Mouse (Mus musculus): ENCODE results near the gene Osbp2.

Osbp2 gene

GRCm38 (mm10) chr11:3823378-3823777 is 40.3 kb downstream of the Osbp2 start:
- DNase-seq (ENCODE audit: low read depth, low spot score): peak; percentile 54

- no peak for DNase-seq (ENCODE audit: low read depth, low spot score)
Measured at GRCm38 (mm10) chr11:3817986-3818758, 45.5 kb downstream of the Osbp2 start.

GRCm38 (mm10) chr11:3815951-3816350 is 47.8 kb downstream of the Osbp2 start:
- DNase-seq (ENCODE audit: low read depth, low spot score): no peak

GRCm38 (mm10) chr11:3813340-3813739 is 50.4 kb downstream of the Osbp2 start:
- no peak for DNase-seq (ENCODE audit: low read depth, low spot score)

GRCm38 (mm10) chr11:3808162-3808561 is 55.5 kb downstream of the Osbp2 start:
- no peak for DNase-seq (ENCODE audit: low read depth, low spot score)

- no peak for DNase-seq (ENCODE audit: low read depth, low spot score)
Measured at GRCm38 (mm10) chr11:3805362-3805761, 58.3 kb downstream of the Osbp2 start.

GRCm38 (mm10) chr11:3804639-3805038 is 59.1 kb downstream of the Osbp2 start:
- no peak for DNase-seq (ENCODE audit: low read depth, low spot score)

- DNase-seq (ENCODE audit: low read depth, low spot score): no peak
Measured at GRCm38 (mm10) chr11:3802057-3802456, 61.6 kb downstream of the Osbp2 start.

GRCm38 (mm10) chr11:3797631-3798215 is 66.0 kb downstream of the Osbp2 start:
- DNase-seq (ENCODE audit: low read depth, low spot score): peak; percentile 88

GRCm38 (mm10) chr11:3790736-3791135 is 73.0 kb downstream of the Osbp2 start:
- no peak for DNase-seq (ENCODE audit: low read depth, low spot score)

GRCm38 (mm10) chr11:3789919-3790318 is 73.8 kb downstream of the Osbp2 start:
- DNase-seq (ENCODE audit: low read depth, low spot score): no peak

- peak; percentile 65 for DNase-seq (ENCODE audit: low read depth, low spot score)
Measured at GRCm38 (mm10) chr11:3786564-3786963, 77.1 kb downstream of the Osbp2 start.

GRCm38 (mm10) chr11:3775263-3775644 is 88.4 kb downstream of the Osbp2 start:
- DNase-seq (ENCODE audit: low read depth, low spot score): no peak

- no peak for DNase-seq (ENCODE audit: low read depth, low spot score)
Measured at GRCm38 (mm10) chr11:3774463-3775262, 89.0 kb downstream of the Osbp2 start.

- no peak for DNase-seq (ENCODE audit: low read depth, low spot score)
Measured at GRCm38 (mm10) chr11:3773782-3774462, 89.8 kb downstream of the Osbp2 start.

GRCm38 (mm10) chr11:3773136-3773535 is 90.6 kb downstream of the Osbp2 start:
- DNase-seq (ENCODE audit: low read depth, low spot score): no peak

- no peak for DNase-seq (ENCODE audit: low read depth, low spot score)
Measured at GRCm38 (mm10) chr11:3771348-3771747, 92.4 kb downstream of the Osbp2 start.

- peak; percentile 71 for DNase-seq (ENCODE audit: low read depth, low spot score)
Measured at GRCm38 (mm10) chr11:3767830-3768229, 95.9 kb downstream of the Osbp2 start.

- DNase-seq (ENCODE audit: low read depth, low spot score): no peak
Measured at GRCm38 (mm10) chr11:3766964-3767363, 96.7 kb downstream of the Osbp2 start.

GRCm38 (mm10) chr11:3764352-3764751 is 99.4 kb downstream of the Osbp2 start:
- no peak for DNase-seq (ENCODE audit: low read depth, low spot score)

GRCm38 (mm10) chr11:3761775-3762501 is 101.8 kb downstream of the Osbp2 start:
- no peak for DNase-seq (ENCODE audit: low read depth, low spot score)
